Mouse (Mus musculus) neutrophil, adult 5-6 weeks (primary cell): ENCODE results near the gene Gpn2. TPM values are rescaled to one million over a fixed set of nuclear protein-coding genes. Genes with fewer than 3 reads are reported as not detected.

Experiments used
- ATAC-seq: fragments of 151-379, 151-347 bp; 2 replicates; pipeline ENCODE4 v1.8.0; 2017; ENCODE audit warnings: mild to moderate bottlenecking, moderate TSS enrichment; ENCODE audit not compliant: insufficient number of reproducible peaks, poor library complexity, low FRiP score, severe bottlenecking; ENCODE audit errors: extremely low read depth
- total RNA-seq: library from RNA; stranded (forward); fragments of 200-1000 nt; gene quantifications from 2 replicates; pipeline ENCODE4 v1.2.3, GENCODE M21; 2017

The Gpn2 gene
- total RNA-seq, 1 experiment from 2014 or later, result 12.1 TPM

DNA sequence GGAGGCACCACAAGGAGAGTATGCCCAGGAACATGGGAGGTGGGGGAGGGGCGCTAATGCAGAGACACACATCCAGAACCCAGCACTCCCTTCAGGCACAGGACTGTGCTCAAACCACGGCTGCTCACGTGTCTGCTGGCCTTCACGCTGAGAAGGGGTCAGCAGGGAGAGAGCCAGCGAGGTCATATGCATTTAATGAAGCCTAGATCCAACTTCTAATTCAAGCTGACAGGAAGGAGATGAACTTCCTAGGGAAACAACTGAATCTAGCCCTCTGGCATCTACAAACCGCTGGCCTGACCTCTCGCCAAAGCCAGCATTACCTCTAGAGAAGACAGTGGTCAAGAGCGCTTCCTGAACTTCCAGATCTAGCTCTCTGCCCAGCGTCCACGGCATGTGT lies 31.3 kb downstream of the Gpn2 start:
- no peak for ATAC-seq

DNA sequence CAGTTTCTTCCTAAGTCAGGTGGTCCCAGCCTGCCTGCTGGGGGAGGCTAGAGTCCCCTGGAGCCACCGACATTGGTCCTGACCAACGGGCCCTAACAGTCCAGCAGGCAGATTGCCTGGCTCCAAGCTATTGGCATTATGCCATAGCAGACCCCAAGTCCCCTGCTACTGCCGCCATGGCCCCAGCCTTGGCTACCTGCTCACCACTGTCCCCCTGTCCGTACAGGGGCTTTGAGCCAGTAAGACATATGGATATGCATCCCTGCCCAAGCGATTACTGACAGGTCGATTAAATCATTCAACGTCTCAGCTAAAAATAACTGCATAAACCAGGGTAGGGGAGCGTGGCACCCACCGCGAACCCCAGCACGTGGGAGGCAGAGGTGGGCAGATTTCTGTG lies 33.8 kb downstream of the Gpn2 start:
- no peak for ATAC-seq

DNA sequence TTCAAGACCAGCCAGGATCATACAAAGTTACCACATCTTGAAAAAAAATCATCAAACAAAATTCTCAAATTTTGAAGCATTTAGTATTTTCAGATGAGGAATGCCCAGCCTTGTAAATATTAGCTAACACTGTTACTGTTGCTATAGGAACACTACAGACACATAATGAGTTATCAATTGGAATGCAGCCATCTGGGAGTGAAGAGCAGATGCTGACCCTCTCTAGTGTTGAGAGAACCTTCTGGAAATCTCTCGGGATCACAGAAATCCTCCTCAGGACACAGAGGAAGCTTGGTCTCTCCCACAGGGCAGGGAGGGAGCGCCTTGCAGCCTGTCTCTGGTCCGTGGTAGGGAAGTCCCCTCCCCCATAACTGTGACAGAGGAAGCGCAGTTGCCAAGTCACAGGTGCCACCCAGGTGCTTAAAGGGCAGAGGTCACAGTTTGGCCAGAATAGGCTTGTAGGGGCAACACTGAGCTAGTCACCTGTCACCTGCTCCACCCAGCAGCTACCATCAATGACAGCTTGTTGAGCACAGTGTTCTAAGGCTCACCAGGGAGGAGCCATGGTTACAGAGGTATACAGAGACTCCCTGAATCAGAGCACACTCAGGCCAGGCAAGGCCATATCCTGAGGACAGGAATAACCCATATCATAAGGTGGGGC lies 35.4 kb downstream of the Gpn2 start:
- no peak for ATAC-seq

DNA sequence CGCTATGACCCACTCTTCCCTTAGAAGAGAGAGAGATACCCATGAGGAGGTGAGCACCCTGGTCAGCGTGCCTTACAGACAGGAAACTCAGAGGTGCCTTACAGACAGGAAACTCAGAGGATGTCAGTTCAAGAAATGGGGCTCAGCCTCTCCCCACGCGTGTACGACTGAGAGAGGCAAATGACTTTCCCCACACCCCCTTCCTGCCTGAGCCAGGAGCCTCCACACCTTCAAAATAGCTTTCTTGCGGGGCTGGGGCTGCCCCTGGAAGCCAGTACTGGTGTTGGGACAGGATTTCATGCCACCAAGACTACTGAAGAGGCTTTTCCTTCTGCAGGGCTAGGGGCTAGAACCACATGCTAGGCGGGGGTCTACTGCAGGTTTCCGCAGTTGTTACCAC lies 36.5 kb downstream of the Gpn2 start:
- ATAC-seq, result peak; percentile 23

DNA sequence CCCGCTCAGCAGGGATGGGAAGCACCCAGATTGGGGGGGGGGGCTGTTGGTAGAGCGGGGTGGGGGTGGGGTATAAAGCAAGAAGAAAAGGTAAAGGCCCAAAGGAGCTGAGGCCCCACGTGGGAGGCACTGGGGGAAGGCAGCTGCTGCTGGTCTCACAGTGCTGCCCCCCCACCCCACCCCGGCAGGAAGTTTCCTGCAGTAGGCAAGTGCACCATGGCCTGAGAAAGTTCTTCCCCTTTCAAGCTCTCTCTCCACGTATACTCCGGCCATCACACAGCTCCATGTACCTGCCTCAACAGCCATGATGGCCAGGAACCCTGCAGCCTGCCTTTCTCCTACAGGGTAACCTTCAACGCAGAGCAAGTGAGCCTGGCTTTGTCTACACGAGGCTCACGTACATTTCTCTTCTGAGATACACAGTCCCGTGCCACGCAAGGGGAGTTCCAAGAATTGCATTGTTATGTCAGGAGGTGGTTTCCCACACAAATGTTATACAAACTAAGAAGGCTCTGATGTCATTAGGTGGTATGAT lies 38.1 kb downstream of the Gpn2 start:
- peak; percentile 59 for ATAC-seq

DNA sequence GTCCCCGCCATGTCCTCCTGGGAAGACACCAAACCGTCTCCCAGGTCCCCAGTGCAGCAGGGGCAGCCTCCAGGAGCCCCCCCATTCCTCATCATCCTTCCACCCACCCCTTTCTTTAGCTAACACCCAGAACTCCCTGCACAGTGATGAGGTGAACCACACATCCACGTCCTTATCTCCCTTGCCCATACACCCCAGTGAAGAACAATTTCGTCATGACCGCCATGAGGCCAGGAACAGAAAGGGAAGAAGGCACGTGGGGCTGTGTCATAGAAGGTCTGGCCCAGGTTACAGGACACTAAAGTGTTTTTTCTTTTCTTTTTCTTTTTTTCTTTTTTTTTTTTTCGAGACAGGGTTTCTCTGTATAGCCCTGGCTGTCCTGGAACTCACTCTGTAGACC lies 40.7 kb downstream of the Gpn2 start:
- no peak for ATAC-seq

DNA sequence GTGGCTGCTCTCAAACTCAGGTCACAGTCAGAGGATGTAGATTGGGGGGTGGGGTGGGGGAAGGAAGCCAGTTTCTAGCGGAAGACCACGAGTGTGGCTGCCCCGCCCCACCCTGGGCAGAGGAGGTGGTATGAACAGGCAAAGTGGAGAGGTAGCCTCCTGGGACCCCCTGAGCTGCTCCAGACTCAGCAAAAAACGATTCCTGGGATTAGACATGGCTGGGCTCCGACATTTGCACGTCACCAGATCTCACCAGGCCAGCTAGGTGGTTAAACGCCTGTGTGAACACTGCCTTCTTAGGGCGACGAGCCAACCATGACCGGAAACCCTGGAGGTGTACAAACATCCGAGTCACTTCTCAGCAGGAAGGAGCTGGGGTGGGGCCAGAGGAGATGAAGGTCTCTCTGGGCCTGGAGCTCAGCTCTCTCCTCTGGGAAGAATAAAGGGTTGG lies 41.5 kb downstream of the Gpn2 start:
- ATAC-seq, result peak; percentile 65

DNA sequence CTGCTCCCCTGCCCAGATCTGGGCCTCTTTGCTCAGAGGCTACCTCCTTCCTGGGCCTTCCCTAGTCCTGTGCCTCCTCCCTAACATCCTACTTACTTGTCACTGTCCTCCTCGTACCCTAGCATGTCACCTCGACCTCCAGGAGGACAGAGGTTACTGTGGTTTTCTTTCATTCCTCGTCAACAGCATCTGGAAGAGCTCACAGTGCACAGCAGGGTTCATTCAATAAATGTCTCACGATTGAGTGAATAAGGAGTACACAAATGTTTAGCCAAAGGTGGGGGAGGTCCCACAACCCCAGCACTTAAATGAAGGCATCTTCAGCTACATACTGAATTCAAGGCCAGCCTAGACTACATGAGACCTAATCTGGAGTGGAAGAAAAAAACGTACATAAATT lies 42.1 kb downstream of the Gpn2 start:
- no peak for ATAC-seq

DNA sequence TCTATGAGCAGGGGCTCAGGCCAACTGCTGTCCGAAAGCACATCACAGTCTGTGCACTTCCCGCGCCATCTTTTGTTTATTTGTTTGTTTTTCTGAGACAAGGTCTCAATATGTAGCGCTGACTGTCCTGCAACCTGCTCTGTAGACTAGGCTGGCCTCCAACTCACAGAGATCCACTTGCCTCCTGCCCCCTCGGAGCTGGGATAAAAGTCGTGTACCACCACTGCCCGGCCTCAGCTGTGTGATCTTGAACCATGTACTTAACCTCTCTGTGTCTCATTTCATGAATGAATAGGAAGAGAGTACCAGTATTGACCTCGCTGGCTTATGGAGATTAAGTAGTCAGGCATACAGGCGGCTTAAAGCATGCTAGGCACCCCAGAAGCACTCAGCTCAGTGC lies 42.5 kb downstream of the Gpn2 start:
- no peak for ATAC-seq

DNA sequence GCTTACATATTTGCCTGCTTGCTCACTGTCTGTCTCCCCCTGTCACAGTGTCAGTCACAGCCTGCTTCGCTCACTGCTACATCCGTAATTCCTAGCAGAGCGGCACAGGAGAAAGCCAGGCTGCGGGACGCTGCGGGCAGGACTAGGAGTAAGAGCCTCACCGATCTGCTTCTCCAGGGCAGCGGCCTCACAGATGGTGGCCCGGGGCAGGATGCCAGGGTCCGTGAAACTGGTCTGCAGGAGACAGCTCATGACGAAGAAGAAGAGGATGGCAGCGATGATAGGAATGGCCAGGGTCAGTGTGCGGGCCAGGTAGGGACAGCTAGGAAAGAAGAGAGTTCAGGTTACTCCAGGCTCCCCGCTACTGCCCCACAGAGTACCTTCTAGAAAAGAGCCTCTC lies 42.9 kb downstream of the Gpn2 start:
- no peak for ATAC-seq

DNA sequence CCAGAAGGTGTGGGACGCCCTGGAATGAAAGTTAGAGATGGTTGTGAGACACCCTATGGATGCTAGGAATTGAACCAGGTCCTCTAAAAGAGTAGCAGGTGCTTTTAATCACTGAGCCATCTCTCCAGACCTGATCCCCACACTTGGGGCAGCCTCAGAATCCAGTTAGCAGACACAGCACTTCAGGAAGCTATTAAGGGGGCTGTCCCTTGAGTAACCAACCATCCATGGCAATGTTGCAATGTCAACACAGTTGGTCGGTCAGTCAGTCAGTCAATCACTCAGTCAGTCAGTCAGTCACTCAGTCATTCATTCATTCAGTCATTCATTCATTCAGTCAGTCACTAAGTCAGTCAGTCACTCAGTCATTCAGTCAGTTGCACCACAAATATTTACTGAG lies 44.4 kb downstream of the Gpn2 start:
- ATAC-seq, result no peak

DNA sequence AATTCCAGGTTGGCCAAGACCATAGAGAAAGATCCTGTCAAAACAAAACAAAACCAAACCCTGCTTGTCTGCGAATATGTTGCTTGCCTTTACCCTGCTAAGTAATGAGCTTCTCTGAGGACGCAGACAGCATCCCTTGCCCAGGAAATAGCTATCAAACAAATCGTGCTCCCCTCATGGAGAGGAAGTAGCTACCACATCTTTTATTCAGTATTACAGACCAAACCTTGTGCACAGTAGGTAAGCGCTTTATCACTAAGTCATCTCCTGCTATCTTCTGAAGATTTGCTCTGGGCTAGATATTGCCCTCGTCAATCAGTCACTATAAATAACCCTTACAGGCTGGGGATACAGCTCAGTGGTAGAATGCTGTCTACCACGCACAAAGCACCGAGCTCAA lies 45.0 kb downstream of the Gpn2 start:
- ATAC-seq, result no peak

DNA sequence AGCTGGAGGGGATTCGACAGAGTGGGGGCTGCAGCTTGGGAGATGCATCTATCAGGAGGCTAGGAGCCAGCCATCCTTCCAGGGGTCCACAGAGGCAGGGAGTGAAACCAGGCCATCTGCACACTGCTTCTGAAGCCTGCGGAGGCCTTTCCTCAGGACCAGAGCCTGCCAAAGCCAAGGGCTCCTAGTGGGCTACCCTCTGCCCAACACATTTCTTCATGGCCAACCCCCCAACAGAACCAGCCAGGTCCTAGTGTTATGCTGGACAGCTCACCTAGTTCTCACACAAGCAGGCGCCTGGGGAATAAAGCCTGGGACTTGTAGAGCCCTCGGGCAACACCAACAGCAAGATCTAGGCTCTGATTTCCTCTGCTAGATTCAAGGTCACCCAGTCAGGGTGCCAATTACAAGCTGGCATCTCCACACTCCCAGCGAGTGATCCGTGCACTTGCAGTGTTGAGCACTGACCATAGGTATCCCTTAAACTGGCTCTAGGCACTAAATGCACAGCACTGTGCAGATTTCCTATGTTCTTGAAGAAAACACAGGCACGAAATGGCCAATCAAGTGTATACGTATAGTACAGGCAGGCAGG lies 46.3 kb downstream of the Gpn2 start:
- ATAC-seq, result no peak

DNA sequence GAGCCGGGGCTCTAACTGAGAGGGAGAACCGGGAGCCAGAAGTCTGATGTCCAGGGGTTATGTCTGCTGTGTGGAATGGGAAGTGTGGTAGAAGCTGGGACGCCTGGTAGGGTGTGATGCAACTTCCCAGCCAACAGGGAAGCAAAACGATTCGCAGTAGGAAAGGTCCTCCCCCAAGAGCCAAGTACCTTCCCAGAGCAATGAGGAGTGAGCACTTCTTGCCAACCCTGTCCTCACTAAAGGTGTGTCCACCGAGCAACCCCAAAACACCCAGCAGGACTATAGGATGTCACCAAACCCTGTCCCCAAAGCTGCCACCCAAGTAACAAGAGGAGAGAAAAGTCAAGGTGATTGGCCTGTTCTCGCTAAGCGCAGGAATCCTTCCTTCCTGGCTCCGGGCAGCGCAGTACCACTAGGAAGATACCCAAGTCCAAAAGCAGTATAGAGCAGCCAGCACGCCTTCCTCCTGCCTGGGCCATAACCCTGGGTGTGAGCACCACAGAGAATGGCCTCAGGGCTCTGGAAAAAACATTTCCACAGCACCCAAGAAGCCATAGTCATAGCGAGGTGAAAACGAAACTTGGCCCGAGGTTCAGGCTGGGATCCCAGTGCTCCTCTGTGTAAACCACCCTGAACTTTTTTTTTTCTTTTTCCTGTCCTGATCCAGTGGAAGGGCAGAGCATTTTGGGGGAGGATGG lies 47.1 kb downstream of the Gpn2 start:
- no peak for ATAC-seq

DNA sequence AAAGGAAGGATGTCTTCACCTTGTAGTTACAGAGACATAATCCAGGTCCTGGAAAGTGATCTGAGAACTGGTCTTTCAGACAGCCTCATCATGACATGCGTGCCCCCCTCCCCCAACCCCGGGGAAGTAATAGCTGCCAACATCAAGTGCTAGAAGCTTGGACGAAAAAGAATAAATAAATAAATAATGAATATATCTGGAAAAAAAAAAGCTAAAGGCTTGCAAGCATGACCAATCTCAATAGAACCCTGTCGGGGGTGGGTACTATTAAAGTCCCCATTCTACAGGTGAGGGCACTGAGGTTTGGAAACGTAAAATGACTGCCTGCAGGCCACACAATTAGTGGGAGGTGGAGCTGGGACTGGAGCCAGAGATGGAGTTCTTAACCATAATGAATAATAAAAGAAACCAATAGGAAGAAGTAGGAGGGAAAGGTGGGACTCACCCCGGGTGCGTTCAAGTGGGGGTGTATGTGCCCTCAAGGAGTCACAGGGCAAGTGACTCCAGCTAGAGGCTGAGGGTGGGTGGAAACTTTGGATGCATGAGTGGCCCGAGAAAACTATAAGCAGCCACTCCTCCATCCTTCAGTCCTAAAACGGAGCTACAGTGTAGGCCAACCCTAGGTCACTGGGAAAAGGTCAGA lies 47.7 kb downstream of the Gpn2 start:
- no peak for ATAC-seq

DNA sequence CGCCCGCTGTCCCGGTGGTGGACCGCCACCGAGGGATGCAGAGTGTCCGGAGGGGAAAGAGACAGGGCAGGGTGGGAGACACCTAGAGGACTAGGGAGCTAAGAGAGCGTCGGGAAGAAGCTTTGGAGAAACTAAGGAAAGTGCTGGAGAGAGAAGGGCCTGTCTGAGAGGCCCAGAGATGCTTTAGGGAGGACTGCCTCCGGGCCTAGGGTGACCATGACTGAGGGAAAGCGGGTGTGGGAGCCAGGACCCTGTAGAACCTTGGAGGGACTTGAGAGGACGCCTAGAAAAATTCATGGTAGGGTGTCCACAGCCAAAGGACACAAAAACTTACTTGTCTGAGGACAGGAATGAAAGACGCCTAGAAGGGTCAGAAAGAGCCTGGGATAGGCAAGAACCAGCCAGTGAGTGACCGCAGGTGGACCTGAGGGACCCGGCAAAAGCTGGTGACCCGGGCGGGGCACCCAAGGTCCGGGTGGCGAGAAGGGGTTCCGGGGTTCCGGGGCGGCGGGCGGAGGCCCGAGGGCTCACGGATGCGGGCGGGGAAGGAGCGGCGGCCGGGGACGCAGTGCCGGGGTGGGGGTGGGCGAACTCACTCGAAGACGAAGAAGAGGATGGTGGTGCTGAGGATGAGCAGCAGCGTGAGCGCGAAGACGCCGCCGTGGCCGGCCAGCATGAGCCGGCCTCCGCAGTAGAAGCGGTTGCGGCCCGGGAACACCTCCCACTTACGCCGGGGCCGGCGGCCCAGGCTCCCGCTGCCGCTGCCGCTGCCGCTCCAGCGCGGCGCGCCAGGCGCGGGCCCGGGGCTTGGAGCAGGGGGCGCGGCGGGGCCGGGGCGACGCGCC lies 48.5 kb downstream of the Gpn2 start:
- no peak for ATAC-seq

DNA sequence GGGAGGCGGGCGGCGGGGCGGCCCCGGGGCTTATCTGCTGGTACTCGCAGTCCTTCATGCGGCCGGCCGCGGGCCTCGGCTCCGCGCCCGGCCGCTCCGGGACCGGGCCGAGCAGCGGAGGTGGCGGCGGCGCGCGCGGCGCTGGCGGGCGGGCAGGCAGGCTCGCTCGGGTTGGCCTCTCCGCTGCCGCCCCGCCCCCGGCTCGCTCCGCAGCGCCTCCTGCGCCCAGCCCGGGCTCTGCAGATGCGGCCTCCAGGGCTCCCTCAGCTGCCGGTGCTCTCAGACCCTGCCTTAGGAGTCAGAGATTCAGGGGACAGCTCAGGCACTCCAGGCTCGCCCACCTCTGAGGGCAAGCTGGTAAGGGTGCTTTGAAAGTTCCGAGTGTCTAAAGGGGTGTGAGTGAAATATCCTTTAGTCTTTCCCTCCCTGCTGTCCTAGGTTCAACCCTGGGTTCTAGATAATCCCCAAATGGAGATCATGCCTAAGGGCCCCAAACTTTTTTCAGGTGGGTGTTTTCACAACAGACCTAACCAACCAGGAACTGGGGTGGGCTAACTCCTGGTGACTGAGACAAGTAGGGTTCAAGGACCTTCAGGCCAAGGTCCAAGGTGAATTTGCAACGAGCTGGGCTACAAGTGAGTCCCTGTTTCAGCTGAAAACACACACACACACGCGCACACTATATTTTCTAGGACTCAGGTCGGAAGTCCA lies 49.3 kb downstream of the Gpn2 start:
- peak; percentile 77 for ATAC-seq

DNA sequence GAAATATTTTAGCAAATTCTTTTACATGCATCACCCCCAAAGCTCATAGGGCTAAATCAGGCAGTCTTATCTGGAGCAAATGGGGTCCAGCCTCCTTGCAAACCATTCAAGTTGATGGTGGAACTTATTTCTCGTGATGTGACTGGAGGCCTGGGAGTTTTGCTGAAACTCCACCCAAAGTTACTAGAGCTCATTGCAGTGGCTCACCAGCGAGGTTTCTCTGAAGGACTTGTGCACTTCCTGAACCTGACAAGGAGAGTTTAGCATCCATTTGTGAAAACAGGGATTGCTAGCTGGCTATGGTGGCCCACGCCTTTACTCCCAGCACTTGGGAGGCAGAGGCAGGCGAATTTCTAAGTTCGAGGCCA lies 49.9 kb downstream of the Gpn2 start:
- ATAC-seq, result no peak
